Mouse (Mus musculus) heart, postnatal 0 days (tissue): ENCODE results near the gene Ripor2.

Source experiments
- CTCF ChIP-seq: IDR thresholded peaks from 2 replicates; pipeline ENCODE4 v1.5.1; 2016; ENCODE audit warnings: antibody characterized with exemption, control low read depth, low read depth
- EP300 ChIP-seq: IDR thresholded peaks from 2 replicates; pipeline ENCODE4 v1.6.1; 2016; ENCODE audit warnings: antibody characterized with exemption, low read depth

DNA sequence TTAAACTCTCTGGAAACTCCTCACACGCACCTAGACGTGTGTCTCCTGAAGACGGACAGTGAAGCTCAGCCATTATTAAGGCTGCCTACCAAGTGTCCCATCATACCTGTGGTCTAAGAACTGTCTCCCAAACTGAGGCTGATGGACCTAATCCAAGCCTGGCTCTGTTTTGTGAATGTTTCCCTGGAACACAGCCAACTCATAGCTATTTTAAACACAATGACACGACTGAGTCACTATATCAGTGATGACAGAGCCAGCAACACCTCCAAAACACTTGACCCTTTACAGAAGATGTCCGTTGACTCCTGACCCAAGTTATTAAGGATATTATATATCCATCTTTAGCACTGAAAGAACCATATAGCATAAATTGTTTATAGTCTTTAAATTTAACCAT lies 43.0 kb upstream of the Ripor2 start:
- peak; percentile 28; the same call in 1 of the 2 replicates for TF ChIP-seq EP300
- TF ChIP-seq CTCF: no peak
